ENCODE assay signal across 8 mouse cellular contexts in genomic region chr17:26950560-26951288, GRCm38 (mm10). TPM values are rescaled to one million over a fixed set of nuclear protein-coding genes. Genes with fewer than 3 reads are reported as not detected.
A peak's percentile ranks its signal among the peaks of the same experiment; 100 is the strongest.
DNase-seq lines count a peak whose midpoint lies in the region; ATAC-seq lines count a peak whose summit lies in the region.
"Had no signal": no experiment of that assay in that cellular context is flagged by ENCODE, and none has a peak within 500 bp of the region (broad histone marks: within the 10 kb centered on the region; RNA-seq: fewer than 3 reads in every experiment).

No protein-coding gene starts in this region.

- peak overlapping the region; percentile 53 for H3K9ac ChIP-seq in lung, embryonic 16.5 days (ENCODE audit: low read length)
- no peak overlapping the region for H3K9ac ChIP-seq in liver, embryonic 12.5 days
- H3K9ac ChIP-seq in stomach, embryonic 16.5 days (ENCODE audit: low read length) = peak overlapping the region; percentile 57

- H3K36me3 ChIP-seq in lung, embryonic 16.5 days (ENCODE audit: control insufficient read depth, insufficient read depth, low read length) = no peaks in the 10 kb centered on the region
- H3K36me3 ChIP-seq in hindbrain, embryonic 10.5 days = peaks cover 21% of the 10 kb centered on the region
- peaks cover 11% of the 10 kb centered on the region for H3K36me3 ChIP-seq in liver, embryonic 12.5 days
- H3K36me3 ChIP-seq in stomach, embryonic 16.5 days (ENCODE audit: control insufficient read depth, insufficient read depth, low read length) = no peaks in the 10 kb centered on the region

- H3K9me3 ChIP-seq in lung, embryonic 16.5 days (ENCODE audit: control insufficient read depth, low read length) = no peaks in the 10 kb centered on the region
- H3K9me3 ChIP-seq in hindbrain, embryonic 10.5 days = no peaks in the 10 kb centered on the region
- no peaks in the 10 kb centered on the region for H3K9me3 ChIP-seq in liver, embryonic 12.5 days (replicated peaks)
- H3K9me3 ChIP-seq in stomach, embryonic 16.5 days (replicated peaks; ENCODE audit: control insufficient read depth, low read length) = no peaks in the 10 kb centered on the region

- peak overlapping the region; percentile 59 for H3K4me2 ChIP-seq in lung, embryonic 16.5 days (ENCODE audit: low read depth, low read length)
- peak overlapping the region; percentile 68 for H3K4me2 ChIP-seq in liver, embryonic 12.5 days
- H3K4me2 ChIP-seq in stomach, embryonic 16.5 days (ENCODE audit: low read depth, low read length) = peak overlapping the region; percentile 52

- ATAC-seq in lung, embryonic 16.5 days (ENCODE audit: low read depth) = no peak
- no peak for ATAC-seq in liver, embryonic 12.5 days
- no peak for ATAC-seq in stomach, embryonic 16.5 days (ENCODE audit: insufficient read depth, low FRiP score)
- ATAC-seq: Patski had no signal

- WGBS in lung, embryonic 16.5 days = 20% methylated on average over 7 of the region's 7 CpGs
- WGBS in hindbrain, embryonic 10.5 days = 38% methylated on average over 7 of the region's 7 CpGs
- 46% methylated on average over 7 of the region's 7 CpGs for WGBS in liver, embryonic 12.5 days (ENCODE audit: insufficient replicate concordance)
- 29% methylated on average over 7 of the region's 7 CpGs for WGBS in stomach, embryonic 16.5 days

- H3K27ac ChIP-seq in lung, embryonic 16.5 days (ENCODE audit: low read length) = peak overlapping the region; percentile 9; the same call in 1 of the 2 replicates
- H3K27ac ChIP-seq in hindbrain, embryonic 10.5 days = peak overlapping the region; percentile 93
- no peak overlapping the region for H3K27ac ChIP-seq in liver, embryonic 12.5 days
- peak overlapping the region; percentile 38; the same call in 1 of the 2 replicates for H3K27ac ChIP-seq in stomach, embryonic 16.5 days (ENCODE audit: low read length)

- DNase-seq in lung, postnatal 10 days = no peak
- DNase-seq in hindbrain, embryonic 10.5 days (ENCODE audit: low spot score) = no peak
- no peak for DNase-seq in frontal cortex, postnatal 25 days (ENCODE audit: low spot score in 2 of 2)
- no peak for DNase-seq in kidney, postnatal 36 days

- no peaks in the 10 kb centered on the region; the same call in 1 of the 2 replicates for H3K27me3 ChIP-seq in lung, embryonic 16.5 days (ENCODE audit: control insufficient read depth, insufficient read depth, low read depth, low read length)
- peaks cover 23% of the 10 kb centered on the region for H3K27me3 ChIP-seq in hindbrain, embryonic 10.5 days (ENCODE audit: insufficient read depth, poor library complexity, severe bottlenecking)
- H3K27me3 ChIP-seq in liver, embryonic 12.5 days (replicated peaks) = peaks cover 58% of the 10 kb centered on the region
- H3K27me3 ChIP-seq in stomach, embryonic 16.5 days (ENCODE audit: control insufficient read depth, insufficient read depth, low read length) = no peaks in the 10 kb centered on the region
- H3K27me3 ChIP-seq: Patski had no signal

- H3K4me1 ChIP-seq in lung, embryonic 16.5 days (replicated peaks; ENCODE audit: control insufficient read depth, insufficient read depth, low read length) = peaks cover 53% of the 10 kb centered on the region
- H3K4me1 ChIP-seq in hindbrain, embryonic 10.5 days (replicated peaks) = peaks cover 88% of the 10 kb centered on the region
- peaks cover 97% of the 10 kb centered on the region for H3K4me1 ChIP-seq in liver, embryonic 12.5 days
- peaks cover 61% of the 10 kb centered on the region for H3K4me1 ChIP-seq in stomach, embryonic 16.5 days (ENCODE audit: control insufficient read depth, insufficient read depth, low read length)

- H3K4me3 ChIP-seq in lung, embryonic 16.5 days (ENCODE audit: low read length) = peak overlapping the region; percentile 45
- peak overlapping the region; percentile 58 for H3K4me3 ChIP-seq in hindbrain, embryonic 10.5 days
- H3K4me3 ChIP-seq in liver, embryonic 12.5 days = peak overlapping the region; percentile 35; the same call in 1 of the 2 replicates
- H3K4me3 ChIP-seq in stomach, embryonic 16.5 days (replicated peaks; ENCODE audit: low read length) = peak overlapping the region; percentile 36

RNA-seq across cellular contexts. Expression of gene Syngap1, which starts 9.7 kb away (rescaled TPM):
- 0.90 and 1.9 TPM in 2 replicates for polyA plus RNA-seq in lung, embryonic 16.5 days (2015; fragmentation: Nextera tagmentation; extraction: Ambion mirVana)
- polyA plus RNA-seq in hindbrain, embryonic 10.5 days (2016; fragmentation: Nextera tagmentation; extraction: Ambion mirVana) = 2.0 TPM in 2 replicates
- 0.29 and 0.36 TPM in 2 replicates for polyA plus RNA-seq in liver, embryonic 12.5 days (2016; fragmentation: Nextera tagmentation; extraction: Ambion mirVana)
- polyA plus RNA-seq in stomach, embryonic 16.5 days (2015; fragmentation: Nextera tagmentation; extraction: Ambion mirVana) = 1.3 and 1.6 TPM in 2 replicates

RNA-seq across cellular contexts. Expression of gene Cuta, which starts 11.4 kb away (rescaled TPM):
- polyA plus RNA-seq in lung, embryonic 16.5 days (2015; fragmentation: Nextera tagmentation; extraction: Ambion mirVana) = 194 and 199 TPM in 2 replicates
- polyA plus RNA-seq in hindbrain, embryonic 10.5 days (2016; fragmentation: Nextera tagmentation; extraction: Ambion mirVana) = 186 and 189 TPM in 2 replicates
- polyA plus RNA-seq in liver, embryonic 12.5 days (2016; fragmentation: Nextera tagmentation; extraction: Ambion mirVana) = 119 and 129 TPM in 2 replicates
- polyA plus RNA-seq in stomach, embryonic 16.5 days (2015; fragmentation: Nextera tagmentation; extraction: Ambion mirVana) = 173 and 178 TPM in 2 replicates

RNA-seq across cellular contexts. Expression of gene Phf1, which starts 17.9 kb away (rescaled TPM):
- polyA plus RNA-seq in lung, embryonic 16.5 days (2015; fragmentation: Nextera tagmentation; extraction: Ambion mirVana) = 9.7 and 10.0 TPM in 2 replicates
- polyA plus RNA-seq in hindbrain, embryonic 10.5 days (2016; fragmentation: Nextera tagmentation; extraction: Ambion mirVana) = 4.5 and 8.2 TPM in 2 replicates
- polyA plus RNA-seq in liver, embryonic 12.5 days (2016; fragmentation: Nextera tagmentation; extraction: Ambion mirVana) = 2.7 TPM in 2 replicates
- 7.3 and 7.7 TPM in 2 replicates for polyA plus RNA-seq in stomach, embryonic 16.5 days (2015; fragmentation: Nextera tagmentation; extraction: Ambion mirVana)

RNA-seq across cellular contexts. Expression of gene Zbtb9, which starts 22.2 kb away (rescaled TPM):
- 16.5 and 17.1 TPM in 2 replicates for polyA plus RNA-seq in lung, embryonic 16.5 days (2015; fragmentation: Nextera tagmentation; extraction: Ambion mirVana)
- 16.5 and 19.9 TPM in 2 replicates for polyA plus RNA-seq in hindbrain, embryonic 10.5 days (2016; fragmentation: Nextera tagmentation; extraction: Ambion mirVana)
- polyA plus RNA-seq in liver, embryonic 12.5 days (2016; fragmentation: Nextera tagmentation; extraction: Ambion mirVana) = 8.9 and 9.2 TPM in 2 replicates
- 14.1 and 14.8 TPM in 2 replicates for polyA plus RNA-seq in stomach, embryonic 16.5 days (2015; fragmentation: Nextera tagmentation; extraction: Ambion mirVana)

RNA-seq across cellular contexts. Expression of gene Kifc5b, which starts 33.8 kb away (rescaled TPM):
- polyA plus RNA-seq in lung, embryonic 16.5 days (2015; fragmentation: Nextera tagmentation; extraction: Ambion mirVana) = 9.0 and 12.9 TPM in 2 replicates
- 9.2 and 12.0 TPM in 2 replicates for polyA plus RNA-seq in hindbrain, embryonic 10.5 days (2016; fragmentation: Nextera tagmentation; extraction: Ambion mirVana)
- polyA plus RNA-seq in liver, embryonic 12.5 days (2016; fragmentation: Nextera tagmentation; extraction: Ambion mirVana) = 6.6 and 8.1 TPM in 2 replicates
- polyA plus RNA-seq in stomach, embryonic 16.5 days (2015; fragmentation: Nextera tagmentation; extraction: Ambion mirVana) = 6.4 and 6.9 TPM in 2 replicates
